Mouse (Mus musculus) liver, embryonic 13.5 days (tissue): ENCODE results near the gene Wrap73. TPM values are rescaled to one million over a fixed set of nuclear protein-coding genes. Genes with fewer than 3 reads are reported as not detected.

Experiments used
- ATAC-seq: fragments of 200-750 bp; cut with Nextera tagmentation; 2 replicates; pipeline ENCODE4 v1.8.0; 2017; ENCODE audit warnings: low read depth, mild to moderate bottlenecking, moderate number of reproducible peaks, moderate library complexity
- DNase-seq: peaks from one replicate; pipeline ENCODE4 v3.0.0; 2022
- H3K27ac ChIP-seq: fragments of 300-500 bp; sonication (generic); 2 replicates; pipeline ENCODE4 v1.5.1; 2015; ENCODE audit warnings: moderate library complexity, mild to moderate bottlenecking, inconsistent platforms
- H3K27me3 ChIP-seq: fragments of 300-500 bp; sonication (generic); 2 replicates; pipeline ENCODE4 v1.6.1; 2015; ENCODE audit warnings: mild to moderate bottlenecking, inconsistent platforms
- H3K36me3 ChIP-seq: fragments of 300-500 bp; sonication (generic); 2 replicates; pipeline ENCODE4 v1.6.1; 2015; ENCODE audit warnings: mild to moderate bottlenecking, inconsistent platforms
- H3K4me1 ChIP-seq: fragments of 300-500 bp; sonication (generic); replicated peaks from 2 replicates; pipeline ENCODE4 v1.6.1; 2015; ENCODE audit warnings: inconsistent platforms
- H3K4me2 ChIP-seq: fragments of 300-500 bp; sonication (generic); 2 replicates; pipeline ENCODE4 v1.6.1; 2015; ENCODE audit warnings: inconsistent platforms, mild to moderate bottlenecking, moderate library complexity
- H3K4me3 ChIP-seq: fragments of 300-500 bp; sonication (generic); replicated peaks from 2 replicates; pipeline ENCODE4 v1.5.1; 2015; ENCODE audit warnings: mild to moderate bottlenecking, inconsistent platforms
- H3K9ac ChIP-seq: fragments of 300-500 bp; sonication (generic); 2 replicates; pipeline ENCODE4 v1.6.1; 2015; ENCODE audit warnings: mild to moderate bottlenecking, inconsistent platforms
- H3K9me3 ChIP-seq: fragments of 300-500 bp; sonication (generic); replicated peaks from 2 replicates; pipeline ENCODE4 v1.6.1; 2016; ENCODE audit warnings: inconsistent platforms
- WGBS: fragments of 180-500 bp; shearing (Covaris S2); methylation state at CpG from one replicate; pipeline ENCODE4 v1.1.7; 2015; ENCODE audit not compliant: insufficient replicate concordance; 5-methylcytosine and 5-hydroxymethylcytosine counted together
- polyA plus RNA-seq: library from polyadenylated mRNA; unstranded; fragments of >200 nt; fragmentation: Nextera tagmentation; extraction: Ambion mirVana; gene quantifications from 2 replicates; pipeline ENCODE4 v1.2.1, GENCODE M21; 2015

Wrap73 gene
- polyA plus RNA-seq, 1 experiment from 2014 or later = 29.9 TPM

- Histone ChIP-seq H3K9me3 (no peaks in the 10 kb centered on the region), H3K9ac (peak overlapping the region; percentile 33; the same call in 1 of the 2 replicates), H3K4me2 (peak overlapping the region; percentile 18; the same call in 1 of the 2 replicates), H3K27me3 (no peaks in the 10 kb centered on the region), H3K4me3 (no peak overlapping the region), H3K36me3 (no peaks in the 10 kb centered on the region), H3K4me1 (peaks cover 75% of the 10 kb centered on the region), H3K27ac (peak overlapping the region; percentile 69)
- 0 out of 2 replicates have a peak, but pooled peaks have one; percentile 13 for ATAC-seq
- DNase-seq = peak; percentile 26
- WGBS = 51% methylated on average over 9 of the region's 9 CpGs
These were observed 23.4 kb upstream of the Wrap73 start for GRCm38 (mm10) chr4:154118782-154119181.

GRCm38 (mm10) chr4:154119208-154119607, 23.0 kb upstream of the Wrap73 start:
- Histone ChIP-seq H3K27me3 (no peaks in the 10 kb centered on the region), H3K27ac (peak overlapping the region; percentile 69), H3K4me2 (no peak overlapping the region), H3K9ac (no peak overlapping the region), H3K36me3 (no peaks in the 10 kb centered on the region), H3K4me1 (peaks cover 75% of the 10 kb centered on the region), H3K9me3 (no peaks in the 10 kb centered on the region), H3K4me3 (no peak overlapping the region)
- ATAC-seq = no peak
- no peak for DNase-seq
- 69% methylated on average over 9 of the region's 9 CpGs for WGBS

- Histone ChIP-seq H3K9ac (peak overlapping the region; percentile 64), H3K9me3 (no peaks in the 10 kb centered on the region), H3K4me2 (peak overlapping the region; percentile 59), H3K4me1 (peaks cover 68% of the 10 kb centered on the region), H3K27ac (peak overlapping the region; percentile 91), H3K4me3 (peak overlapping the region; percentile 14; the same call in 1 of the 2 replicates), H3K36me3 (no peaks in the 10 kb centered on the region), H3K27me3 (no peaks in the 10 kb centered on the region)
- DNase-seq (peak; percentile 67), ATAC-seq (peak; percentile 96)
- WGBS = 16% methylated on average over 11 of the region's 11 CpGs
These were observed 20.4 kb upstream of the Wrap73 start for GRCm38 (mm10) chr4:154121800-154122199.

GRCm38 (mm10) chr4:154122374-154122773, 19.8 kb upstream of the Wrap73 start:
- H3K4me3 ChIP-seq = no peak overlapping the region
- H3K4me2 ChIP-seq = peak overlapping the region; percentile 59
- H3K27me3 ChIP-seq = 0 out of 2 replicates have a peak, but pooled peaks cover 2% of the 10 kb centered on the region
- ATAC-seq (peak; percentile 18), DNase-seq (no peak)
- peaks cover 62% of the 10 kb centered on the region for H3K4me1 ChIP-seq
- WGBS = 54% methylated on average over 7 of the region's 7 CpGs
- peak overlapping the region; percentile 64 for H3K9ac ChIP-seq
- H3K9me3 ChIP-seq = no peaks in the 10 kb centered on the region
- H3K36me3 ChIP-seq = no peaks in the 10 kb centered on the region
- peak overlapping the region; percentile 91 for H3K27ac ChIP-seq

GRCm38 (mm10) chr4:154123553-154123952, 18.6 kb upstream of the Wrap73 start:
- 52% methylated on average over 6 of the region's 6 CpGs for WGBS
- Histone ChIP-seq H3K4me3 (no peak overlapping the region), H3K4me2 (no peak overlapping the region), H3K36me3 (no peaks in the 10 kb centered on the region), H3K9ac (no peak overlapping the region), H3K4me1 (peaks cover 50% of the 10 kb centered on the region), H3K27me3 (peaks cover 11% of the 10 kb centered on the region; the same call in 1 of the 2 replicates), H3K9me3 (no peaks in the 10 kb centered on the region), H3K27ac (no peak overlapping the region)
- DNase-seq (no peak), ATAC-seq (no peak)

GRCm38 (mm10) chr4:154125202-154125601, 17.0 kb upstream of the Wrap73 start:
- Histone ChIP-seq H3K4me1 (peaks cover 35% of the 10 kb centered on the region), H3K27me3 (peaks cover 20% of the 10 kb centered on the region), H3K36me3 (no peaks in the 10 kb centered on the region), H3K9ac (no peak overlapping the region), H3K9me3 (no peaks in the 10 kb centered on the region), H3K27ac (no peak overlapping the region), H3K4me2 (no peak overlapping the region), H3K4me3 (no peak overlapping the region)
- 60% methylated on average over 5 of the region's 5 CpGs for WGBS
- no peak for ATAC-seq
- no peak for DNase-seq

- DNase-seq (no peak), ATAC-seq (no peak)
- no peak overlapping the region for H3K4me2 ChIP-seq
- H3K36me3 ChIP-seq = no peaks in the 10 kb centered on the region
- H3K4me3 ChIP-seq = no peak overlapping the region
- peaks cover 38% of the 10 kb centered on the region for H3K27me3 ChIP-seq
- H3K9ac ChIP-seq = no peak overlapping the region
- H3K27ac ChIP-seq = no peak overlapping the region
- no peaks in the 10 kb centered on the region for H3K9me3 ChIP-seq
- peaks cover 14% of the 10 kb centered on the region for H3K4me1 ChIP-seq
- WGBS = 65% methylated on average over 3 of the region's 3 CpGs
These were observed 14.9 kb upstream of the Wrap73 start for GRCm38 (mm10) chr4:154127273-154127672.

- Histone ChIP-seq H3K9me3 (no peaks in the 10 kb centered on the region), H3K4me1 (no peaks in the 10 kb centered on the region), H3K27ac (no peak overlapping the region), H3K9ac (no peak overlapping the region), H3K27me3 (peaks cover 62% of the 10 kb centered on the region), H3K36me3 (no peaks in the 10 kb centered on the region), H3K4me2 (no peak overlapping the region), H3K4me3 (no peak overlapping the region)
- DNase-seq (no peak), ATAC-seq (no peak)
These were observed 12.2 kb upstream of the Wrap73 start for GRCm38 (mm10) chr4:154129950-154130349.

GRCm38 (mm10) chr4:154131894-154132293, 10.3 kb upstream of the Wrap73 start:
- Histone ChIP-seq H3K4me1 (no peaks in the 10 kb centered on the region), H3K9me3 (no peaks in the 10 kb centered on the region), H3K36me3 (no peaks in the 10 kb centered on the region), H3K27ac (no peak overlapping the region), H3K4me2 (no peak overlapping the region), H3K4me3 (no peak overlapping the region), H3K9ac (no peak overlapping the region), H3K27me3 (peaks cover 81% of the 10 kb centered on the region)
- no peak for ATAC-seq
- 70% methylated on average over 4 of the region's 4 CpGs for WGBS
- no peak for DNase-seq

- H3K27me3 ChIP-seq = peaks cover 92% of the 10 kb centered on the region
- no peak overlapping the region for H3K4me2 ChIP-seq
- H3K4me3 ChIP-seq = no peak overlapping the region
- 41% methylated on average over 4 of the region's 4 CpGs for WGBS
- H3K9me3 ChIP-seq = no peaks in the 10 kb centered on the region
- no peak overlapping the region for H3K9ac ChIP-seq
- no peak for DNase-seq
- no peak overlapping the region for H3K27ac ChIP-seq
- no peaks in the 10 kb centered on the region for H3K36me3 ChIP-seq
- peaks cover 5% of the 10 kb centered on the region; the same call in 1 of the 2 replicates for H3K4me1 ChIP-seq
- ATAC-seq = no peak
These were observed 7.4 kb upstream of the Wrap73 start for GRCm38 (mm10) chr4:154134803-154135202.

GRCm38 (mm10) chr4:154137139-154137538, 5.0 kb upstream of the Wrap73 start:
- Histone ChIP-seq H3K27ac (no peak overlapping the region), H3K4me1 (peaks cover 26% of the 10 kb centered on the region), H3K4me3 (no peak overlapping the region), H3K4me2 (no peak overlapping the region), H3K9me3 (no peaks in the 10 kb centered on the region), H3K27me3 (peaks cover 97% of the 10 kb centered on the region), H3K36me3 (no peaks in the 10 kb centered on the region), H3K9ac (no peak overlapping the region)
- WGBS = 46% methylated on average over 5 of the region's 5 CpGs
- DNase-seq (no peak), ATAC-seq (no peak)

- no peak overlapping the region for H3K27ac ChIP-seq
- H3K9ac ChIP-seq = 0 out of 2 replicates have a peak overlapping the region, but pooled peaks have one; percentile 29
- H3K27me3 ChIP-seq = peaks cover 74% of the 10 kb centered on the region
- ATAC-seq (no peak), DNase-seq (no peak)
- WGBS = 1% methylated on average over 59 of the region's 59 CpGs
- H3K4me1 ChIP-seq = peaks cover 46% of the 10 kb centered on the region
- no peaks in the 10 kb centered on the region for H3K36me3 ChIP-seq
- peak overlapping the region; percentile 96 for H3K4me2 ChIP-seq
- peak overlapping the region; percentile 86 for H3K4me3 ChIP-seq
- no peaks in the 10 kb centered on the region for H3K9me3 ChIP-seq
These were observed 2.4 kb upstream of the Wrap73 start for GRCm38 (mm10) chr4:154139671-154140181.
